Mouse (Mus musculus) liver, embryonic 13.5 days (tissue): Measurements from ENCODE around the gene Fbxw2. TPM values are rescaled to one million over a fixed set of nuclear protein-coding genes. Genes with fewer than 3 reads are reported as not detected.
A peak's percentile ranks its signal among the peaks of the same experiment; 100 is the strongest.
"Not testable (repeated sequence)": the region's sequence is repeated elsewhere in the genome, so short reads cannot be mapped to it uniquely, and the experiment has no call there.

ENCODE experiments used
- ATAC-seq: fragments of 200-750 bp; cut with Nextera tagmentation; 2 replicates; pipeline ENCODE4 v1.8.0; 2017; ENCODE audit warnings: low read depth, mild to moderate bottlenecking, moderate number of reproducible peaks, moderate library complexity
- DNase-seq: peaks from one replicate; pipeline ENCODE4 v3.0.0; 2022
- H3K27ac ChIP-seq: fragments of 300-500 bp; sonication (generic); 2 replicates; pipeline ENCODE4 v1.5.1; 2015; ENCODE audit warnings: moderate library complexity, mild to moderate bottlenecking, inconsistent platforms
- H3K27me3 ChIP-seq: fragments of 300-500 bp; sonication (generic); 2 replicates; pipeline ENCODE4 v1.6.1; 2015; ENCODE audit warnings: mild to moderate bottlenecking, inconsistent platforms
- H3K36me3 ChIP-seq: fragments of 300-500 bp; sonication (generic); 2 replicates; pipeline ENCODE4 v1.6.1; 2015; ENCODE audit warnings: mild to moderate bottlenecking, inconsistent platforms
- H3K4me1 ChIP-seq: fragments of 300-500 bp; sonication (generic); replicated peaks from 2 replicates; pipeline ENCODE4 v1.6.1; 2015; ENCODE audit warnings: inconsistent platforms
- H3K4me2 ChIP-seq: fragments of 300-500 bp; sonication (generic); 2 replicates; pipeline ENCODE4 v1.6.1; 2015; ENCODE audit warnings: inconsistent platforms, mild to moderate bottlenecking, moderate library complexity
- H3K4me3 ChIP-seq: fragments of 300-500 bp; sonication (generic); replicated peaks from 2 replicates; pipeline ENCODE4 v1.5.1; 2015; ENCODE audit warnings: mild to moderate bottlenecking, inconsistent platforms
- H3K9ac ChIP-seq: fragments of 300-500 bp; sonication (generic); 2 replicates; pipeline ENCODE4 v1.6.1; 2015; ENCODE audit warnings: mild to moderate bottlenecking, inconsistent platforms
- H3K9me3 ChIP-seq: fragments of 300-500 bp; sonication (generic); replicated peaks from 2 replicates; pipeline ENCODE4 v1.6.1; 2016; ENCODE audit warnings: inconsistent platforms
- whole genome bisulfite sequencing: fragments of 180-500 bp; shearing (Covaris S2); methylation state at CpG from one replicate; pipeline ENCODE4 v1.1.7; 2015; ENCODE audit not compliant: insufficient replicate concordance; 5-methylcytosine and 5-hydroxymethylcytosine counted together
- polyA plus RNA-seq: library from polyadenylated mRNA; unstranded; fragments of >200 nt; fragmentation: Nextera tagmentation; extraction: Ambion mirVana; gene quantifications from 2 replicates; pipeline ENCODE4 v1.2.1, GENCODE M21; 2015

Gene Fbxw2
- polyA plus RNA-seq, 1 experiment from 2014 or later = 57.7 TPM

DNA sequence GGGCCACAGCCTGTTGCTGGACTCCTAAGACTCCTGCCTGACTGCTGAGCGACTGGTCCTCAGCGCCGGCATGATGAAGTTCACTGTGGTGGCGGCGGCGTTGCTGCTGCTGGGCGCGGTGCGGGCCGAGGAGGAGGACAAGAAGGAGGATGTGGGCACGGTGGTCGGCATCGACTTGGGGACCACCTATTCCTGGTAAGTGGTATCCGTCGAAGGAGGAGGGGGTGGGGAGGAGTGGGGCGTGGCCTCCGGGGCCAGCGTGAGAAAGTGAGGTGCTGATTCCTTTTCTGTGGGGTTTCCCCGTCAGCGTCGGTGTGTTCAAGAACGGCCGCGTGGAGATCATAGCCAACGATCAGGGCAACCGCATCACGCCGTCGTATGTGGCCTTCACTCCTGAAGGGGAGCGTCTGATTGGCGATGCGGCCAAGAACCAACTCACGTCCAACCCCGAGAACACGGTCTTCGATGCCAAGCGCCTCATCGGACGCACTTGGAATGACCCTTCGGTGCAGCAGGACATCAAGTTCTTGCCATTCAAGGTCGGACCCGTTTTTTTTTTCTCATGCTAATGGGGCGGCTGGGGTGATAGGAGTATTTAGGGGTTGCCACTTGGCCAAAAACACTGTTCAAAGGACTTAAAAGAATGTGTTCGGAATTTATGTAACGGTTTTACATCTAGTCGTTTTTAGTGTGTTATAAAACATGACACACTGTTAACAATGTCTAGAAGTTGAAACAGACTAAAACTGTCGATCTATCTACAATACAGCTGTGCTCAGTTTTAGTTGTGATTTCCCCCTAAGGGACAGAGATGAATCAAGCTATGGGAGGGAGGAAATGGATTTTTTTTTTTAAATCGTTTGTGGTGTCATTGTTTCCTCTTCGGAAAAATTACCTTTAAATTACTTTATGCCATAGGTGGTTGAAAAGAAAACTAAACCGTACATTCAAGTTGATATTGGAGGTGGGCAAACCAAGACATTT is 53.6 kb downstream of the Fbxw2 start:
- H3K27me3 ChIP-seq = no peaks in the 10 kb centered on the region
- H3K27ac ChIP-seq = peak overlapping the region; percentile 95
- peaks cover 52% of the 10 kb centered on the region for H3K36me3 ChIP-seq
- 2% methylated on average over 50 of the region's 50 CpGs for WGBS
- H3K9me3 ChIP-seq = no peaks in the 10 kb centered on the region
- H3K4me2 ChIP-seq = peak overlapping the region; percentile 80
- peak overlapping the region; percentile 97 for H3K9ac ChIP-seq
- ATAC-seq (peak; percentile 7), DNase-seq (no peak)
- peaks cover 57% of the 10 kb centered on the region for H3K4me1 ChIP-seq
- H3K4me3 ChIP-seq = peak overlapping the region; percentile 97

GRCm38 (mm10) chr2:34771368-34772226 is 54.5 kb downstream of the Fbxw2 start, which contains the start of gene Hspa5:
Gene Hspa5 (plus strand): TSS chr2:34771970.
- DNase-seq (peak; percentile 100), ATAC-seq (peak; percentile 97)
- under 1% methylated on average over 60 of the region's 60 CpGs for whole genome bisulfite sequencing
- H3K4me3 ChIP-seq = peak within 1 kb of the TSS; percentile 97
- peaks cover 49% of the 10 kb centered on the region for H3K4me1 ChIP-seq
- no peaks in the 10 kb centered on the region; the same call in 1 of the 2 replicates for H3K9me3 ChIP-seq
- peak within 1 kb of the TSS; percentile 80 for H3K4me2 ChIP-seq
- H3K27me3 ChIP-seq = no peaks in the 10 kb centered on the region
- peak within 1 kb of the TSS; percentile 95 for H3K27ac ChIP-seq
- peaks cover 45% of the 10 kb centered on the region for H3K36me3 ChIP-seq
- H3K9ac ChIP-seq = peak within 1 kb of the TSS; percentile 97

- Histone ChIP-seq H3K36me3 (peaks cover 39% of the 10 kb centered on the region), H3K4me3 (peak overlapping the region; percentile 88), H3K9ac (peak overlapping the region; percentile 92), H3K4me2 (peak overlapping the region; percentile 76), H3K9me3 (no peaks in the 10 kb centered on the region; the same call in 1 of the 2 replicates), H3K27ac (peak overlapping the region; percentile 91), H3K4me1 (peaks cover 43% of the 10 kb centered on the region), H3K27me3 (no peaks in the 10 kb centered on the region)
- under 1% methylated on average over 6 of the region's 6 CpGs for WGBS
- DNase-seq = no peak
- no peak for ATAC-seq
Observed at GRCm38 (mm10) chr2:34770951-34771350, 55.2 kb downstream of the Fbxw2 start.

DNA sequence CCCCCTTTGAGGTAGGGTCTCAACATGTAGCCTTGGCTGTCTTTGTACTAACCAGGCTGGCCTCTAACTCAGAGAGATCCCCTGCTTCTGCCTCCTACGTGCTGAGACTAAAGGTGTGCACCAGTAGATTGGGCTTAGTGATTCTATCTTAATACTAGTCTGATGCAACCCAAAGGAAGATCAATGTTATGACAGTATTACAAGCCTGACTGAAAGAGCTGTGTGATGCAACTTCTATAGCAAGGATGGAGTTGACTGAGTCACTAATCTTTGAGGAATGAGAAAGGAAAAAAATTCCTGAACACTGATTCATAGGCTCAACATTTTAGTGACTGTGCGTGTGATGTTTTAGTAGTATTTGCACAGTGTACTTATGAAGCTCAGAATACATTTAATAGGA is 56.1 kb downstream of the Fbxw2 start:
- H3K9me3 ChIP-seq = no peaks in the 10 kb centered on the region; the same call in 1 of the 2 replicates
- peak overlapping the region; percentile 92 for H3K9ac ChIP-seq
- 75% methylated on average over 2 of the region's 2 CpGs for WGBS
- no peak for ATAC-seq
- no peaks in the 10 kb centered on the region for H3K27me3 ChIP-seq
- peak overlapping the region; percentile 76 for H3K4me2 ChIP-seq
- peaks cover 34% of the 10 kb centered on the region for H3K4me1 ChIP-seq
- H3K36me3 ChIP-seq = peaks cover 30% of the 10 kb centered on the region
- H3K4me3 ChIP-seq = peak overlapping the region; percentile 88
- no peak for DNase-seq
- H3K27ac ChIP-seq = peak overlapping the region; percentile 91

DNA sequence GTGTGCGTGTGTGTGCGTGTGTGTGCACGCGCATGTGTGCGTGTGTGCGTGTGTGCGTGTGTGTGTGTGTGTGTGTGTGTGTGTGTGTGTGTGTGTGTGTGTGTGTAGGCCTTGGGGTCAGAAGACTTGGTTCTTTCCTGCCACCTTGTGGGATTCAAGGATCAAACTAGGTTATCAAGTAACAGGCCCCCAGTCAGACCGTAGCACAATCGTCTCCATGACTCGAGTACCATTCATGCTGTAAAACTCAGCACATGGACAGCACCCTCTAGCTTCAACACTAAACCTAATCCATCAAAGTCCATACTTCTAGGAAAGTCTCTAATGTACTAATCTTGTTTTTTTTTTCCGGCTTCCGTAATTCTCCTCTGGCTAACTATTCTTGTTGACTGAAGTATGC is 61.3 kb downstream of the Fbxw2 start:
- Histone ChIP-seq H3K36me3 (0 out of 2 replicates have a peak, but pooled peaks cover 3% of the 10 kb centered on the region), H3K9ac (no peak overlapping the region), H3K27ac (no peak overlapping the region), H3K4me1 (peaks cover 29% of the 10 kb centered on the region), H3K4me2 (no peak overlapping the region), H3K27me3 (no peaks in the 10 kb centered on the region), H3K4me3 (no peak overlapping the region), H3K9me3 (no peaks in the 10 kb centered on the region; the same call in 1 of the 2 replicates)
- DNase-seq = no peak
- no peak for ATAC-seq
- WGBS = 67% methylated on average over 12 of the region's 12 CpGs

DNA sequence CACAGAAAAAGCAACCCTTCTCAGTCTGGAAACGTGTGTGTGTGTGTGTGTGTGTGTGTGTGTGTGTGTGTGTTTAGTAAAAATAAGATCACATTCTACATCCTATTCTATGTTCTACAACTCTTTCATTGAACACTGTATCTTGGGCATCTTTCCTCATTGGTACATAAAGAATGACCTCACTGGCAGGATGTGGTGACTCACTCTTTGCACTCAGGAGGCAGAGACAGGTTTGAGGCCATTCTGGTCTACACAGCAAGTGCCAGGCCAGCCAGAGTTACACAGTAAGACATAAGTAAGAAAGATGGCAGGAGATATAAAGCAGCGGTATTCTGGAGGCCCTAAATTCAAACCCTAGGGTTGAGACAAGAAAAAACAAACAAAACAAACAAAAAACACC is 63.2 kb downstream of the Fbxw2 start:
- Histone ChIP-seq H3K27ac (peak overlapping the region; percentile 86), H3K4me1 (peaks cover 30% of the 10 kb centered on the region), H3K9ac (peak overlapping the region; percentile 45; the same call in 1 of the 2 replicates), H3K27me3 (no peaks in the 10 kb centered on the region), H3K36me3 (0 out of 2 replicates have a peak, but pooled peaks cover 3% of the 10 kb centered on the region), H3K9me3 (no peaks in the 10 kb centered on the region; the same call in 1 of the 2 replicates), H3K4me3 (no peak overlapping the region), H3K4me2 (no peak overlapping the region)
- WGBS = 58% methylated on average over 2 of the region's 2 CpGs
- ATAC-seq (no peak), DNase-seq (no peak)

GRCm38 (mm10) chr2:34762174-34762573 is 63.9 kb downstream of the Fbxw2 start:
- H3K4me3 ChIP-seq = no peak overlapping the region
- peak overlapping the region; percentile 86 for H3K27ac ChIP-seq
- ATAC-seq (peak; percentile 96), DNase-seq (no peak)
- H3K9ac ChIP-seq = peak overlapping the region; percentile 29; the same call in 1 of the 2 replicates
- peaks cover 33% of the 10 kb centered on the region for H3K4me1 ChIP-seq
- no peaks in the 10 kb centered on the region; the same call in 1 of the 2 replicates for H3K9me3 ChIP-seq
- H3K36me3 ChIP-seq = 0 out of 2 replicates have a peak, but pooled peaks cover 2% of the 10 kb centered on the region
- H3K27me3 ChIP-seq = 0 out of 2 replicates have a peak, but pooled peaks cover under 1% of the 10 kb centered on the region
- WGBS = 34% methylated on average over 2 of the region's 2 CpGs
- H3K4me2 ChIP-seq = peak overlapping the region; percentile 24; the same call in 1 of the 2 replicates

DNA sequence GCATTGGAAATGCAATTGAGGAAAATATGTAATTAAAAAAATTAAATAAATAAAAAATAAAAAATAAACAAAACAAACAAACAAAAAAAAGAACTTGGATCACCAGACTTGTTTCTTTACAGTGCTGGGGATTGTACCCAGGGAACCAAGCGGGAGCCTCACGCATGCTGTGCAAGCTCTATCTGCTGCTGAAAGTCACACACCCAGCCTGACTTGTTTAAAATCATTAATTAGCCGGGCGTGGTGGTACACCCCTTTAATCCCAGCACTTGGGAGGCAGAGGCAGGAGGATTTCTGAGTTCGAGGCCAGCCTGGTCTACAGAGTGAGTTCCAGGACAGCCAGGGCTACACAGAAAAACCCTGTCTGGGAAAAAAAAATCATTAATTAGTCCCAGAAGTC is 64.8 kb downstream of the Fbxw2 start:
- H3K27ac ChIP-seq = peak overlapping the region; percentile 86
- not testable (repeated sequence) for H3K27me3 ChIP-seq, H3K4me3 ChIP-seq, H3K9ac ChIP-seq, H3K4me2 ChIP-seq, DNase-seq, H3K36me3 ChIP-seq, H3K9me3 ChIP-seq
- 83% methylated on average over 5 of the region's 5 CpGs for WGBS
- ATAC-seq = peak; percentile 61
- H3K4me1 ChIP-seq = peaks cover 33% of the 10 kb centered on the region

DNA sequence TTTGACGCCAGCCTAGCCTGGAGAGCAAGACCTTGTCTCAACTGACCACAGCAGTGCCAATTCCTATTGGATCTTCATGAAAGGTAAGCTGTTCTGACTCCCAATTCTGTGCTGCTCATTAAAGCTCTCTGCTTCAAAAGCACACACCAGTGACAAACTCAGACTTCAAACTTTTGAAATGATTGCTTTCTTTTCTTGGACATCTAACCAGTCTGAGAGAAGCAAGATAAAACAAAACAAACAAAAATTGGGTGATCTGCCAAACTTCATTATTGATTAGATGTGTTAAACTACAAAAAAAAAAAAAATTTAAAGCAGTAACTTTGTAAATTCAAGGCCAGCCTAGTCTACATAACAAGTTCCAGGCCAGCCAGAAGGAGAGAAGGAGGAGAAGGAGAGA is 68.8 kb downstream of the Fbxw2 start:
- no peaks in the 10 kb centered on the region for H3K36me3 ChIP-seq
- no peaks in the 10 kb centered on the region for H3K9me3 ChIP-seq
- H3K4me1 ChIP-seq = peaks cover 28% of the 10 kb centered on the region
- no peak overlapping the region for H3K4me3 ChIP-seq
- no peak overlapping the region for H3K4me2 ChIP-seq
- H3K27ac ChIP-seq = no peak overlapping the region
- 58% methylated on average over 1 of the region's 1 CpGs for WGBS
- no peak overlapping the region for H3K9ac ChIP-seq
- no peak for ATAC-seq
- 0 out of 2 replicates have a peak, but pooled peaks cover 2% of the 10 kb centered on the region for H3K27me3 ChIP-seq
- no peak for DNase-seq

DNA sequence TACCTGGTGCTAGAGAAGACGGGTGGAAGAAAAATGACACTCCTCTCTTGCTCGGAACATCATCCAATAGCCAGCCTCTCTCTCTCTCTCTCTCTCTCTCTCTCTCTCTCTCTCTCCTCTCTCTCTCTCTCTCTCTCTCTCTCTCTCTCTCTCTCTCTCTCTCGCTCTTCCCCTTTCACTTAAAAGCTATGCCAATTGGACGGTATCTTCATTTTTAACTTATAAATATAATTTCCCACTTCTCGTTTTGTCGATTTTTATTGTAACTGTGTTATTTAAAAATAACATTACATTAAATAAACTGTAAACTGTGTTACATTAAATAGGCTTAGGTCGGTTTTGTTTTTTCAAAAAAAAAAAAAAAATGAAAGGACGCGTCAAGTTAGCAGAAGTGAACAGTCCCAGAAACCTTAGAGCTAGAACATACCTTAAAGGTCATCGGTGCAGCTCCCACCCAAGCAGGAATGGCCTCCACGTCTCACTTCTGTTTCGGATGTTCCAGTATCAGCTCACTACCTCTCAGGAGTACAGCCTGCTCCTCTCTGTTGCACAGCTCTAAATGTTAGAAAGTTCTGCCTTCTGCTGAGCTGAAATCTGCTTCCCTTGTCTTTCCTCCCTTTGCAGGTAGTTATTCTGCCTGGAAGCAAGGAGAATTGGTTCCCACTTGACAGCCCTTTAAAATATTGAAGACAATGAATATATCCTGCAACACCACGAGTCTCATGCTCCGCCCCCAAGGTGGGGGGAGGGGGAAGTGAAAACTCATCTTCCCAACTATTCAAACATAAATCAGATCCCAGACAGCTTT is 71.4 kb downstream of the Fbxw2 start, which contains the start of gene Gapvd1:
Gene Gapvd1, minus strand, starts transcription at position 682 of the 808 bp plus-strand sequence.
- H3K4me2 ChIP-seq = peak within 1 kb of the TSS; percentile 84
- peaks cover 42% of the 10 kb centered on the region for H3K4me1 ChIP-seq
- ATAC-seq (peak; percentile 39; the same call in 1 of the 2 replicates), DNase-seq (peak; percentile 50)
- peak within 1 kb of the TSS; percentile 100 for H3K9ac ChIP-seq
- no peaks in the 10 kb centered on the region for H3K9me3 ChIP-seq
- WGBS = under 1% methylated on average over 14 of the region's 14 CpGs
- peaks cover 8% of the 10 kb centered on the region for H3K36me3 ChIP-seq
- peak within 1 kb of the TSS; percentile 97 for H3K4me3 ChIP-seq
- H3K27me3 ChIP-seq = 0 out of 2 replicates have a peak, but pooled peaks cover 2% of the 10 kb centered on the region
- H3K27ac ChIP-seq = peak within 1 kb of the TSS; percentile 98
